Mouse (Mus musculus) CD4-positive helper T cell, adult 2 months (primary cell): Measurements from ENCODE around the gene Prss56.

Experiments
- DNase-seq: peaks from one replicate; pipeline ENCODE4 v3.0.0-alpha.2; 2012; ENCODE audit warnings: low read depth, missing footprints, low spot score

Prss56 gene

DNA sequence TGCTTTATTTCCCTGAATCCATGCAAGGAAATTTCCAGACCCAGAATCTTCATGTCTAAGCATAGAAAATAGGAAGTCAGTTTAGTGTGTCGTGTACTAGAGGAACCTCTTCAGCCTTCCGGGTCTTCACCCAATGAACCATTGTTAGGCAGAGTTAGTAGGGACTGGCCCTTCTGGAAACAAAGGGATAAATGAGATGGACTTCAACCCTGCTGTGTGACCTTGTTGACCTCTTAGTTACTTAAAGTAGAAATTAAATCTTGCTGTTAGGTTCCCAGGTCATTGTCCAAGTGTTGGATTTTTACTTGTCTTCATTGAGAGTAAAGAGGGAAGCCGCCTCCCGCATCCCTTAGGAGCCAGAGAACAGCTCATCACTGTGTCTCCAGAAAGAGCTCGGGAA, 47.5 kb downstream of the Prss56 start:
- no peak for DNase-seq

DNA sequence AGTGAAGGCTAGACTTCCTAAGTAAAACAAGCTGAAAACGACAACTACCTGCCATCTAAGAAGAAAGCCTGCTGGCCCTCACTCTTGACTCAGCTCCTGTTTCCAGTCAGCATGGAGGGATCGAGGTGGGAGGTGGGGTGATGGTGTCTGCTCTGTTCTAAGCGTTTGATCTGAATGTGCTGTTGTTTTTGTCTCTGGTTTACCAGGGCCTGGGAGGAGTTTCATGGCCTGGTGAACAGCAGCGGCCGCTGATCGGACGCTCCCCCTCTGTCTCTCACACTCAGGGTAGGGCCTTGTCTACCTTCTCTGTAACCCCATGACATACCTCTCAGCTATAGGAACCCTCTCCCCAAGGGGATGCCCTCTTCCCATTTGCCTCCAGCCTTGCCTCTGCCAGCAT, 49.1 kb downstream of the Prss56 start:
- DNase-seq = no peak
